Mouse (Mus musculus) erythroid progenitor cell, adult 5-6 weeks (primary cell): ENCODE data around the gene Mras. TPM values are rescaled to one million over a fixed set of nuclear protein-coding genes. Genes with fewer than 3 reads are reported as not detected.
A peak's percentile ranks its signal among the peaks of the same experiment; 100 is the strongest.

Experiments used
- ATAC-seq: replicated peaks from 2 replicates; pipeline ENCODE4 v1.8.0; 2016; ENCODE audit warnings: moderate number of reproducible peaks, mild to moderate bottlenecking, moderate TSS enrichment, inconsistent platforms; ENCODE audit not compliant: poor library complexity, low FRiP score, severe bottlenecking
- total RNA-seq, 2 experiments: library from RNA; stranded (forward) in 1 of 2; stranded (reverse) in 1 of 2; fragments of 150-400 nt in 1 of 2; fragments of 186-747, 209-891 nt in 1 of 2; gene quantifications; 2 replicates each; pipeline versions ENCODE4 v1.2.3 to v1.2.4; 2015 to 2017; ENCODE audit warnings: low replicate concordance in 2 of 2

Mras gene
- total RNA-seq (2015; ENCODE audit: low replicate concordance) (14.3 TPM in 1 of 2 replicates, not detected in the other), total RNA-seq (2017; ENCODE audit: low replicate concordance) (0.08 and 0.13 TPM in 2 replicates)

GRCm38 (mm10) chr9:99437031-99437764 lies at the start of gene Mras:
Gene Mras (minus strand): TSS chr9:99437381.
- no peak for ATAC-seq

- peak; percentile 93 for ATAC-seq
Measured at GRCm38 (mm10) chr9:99485144-99485543, 48.0 kb upstream of the Mras start.

- no peak for ATAC-seq
Measured at GRCm38 (mm10) chr9:99484632-99485031, 47.5 kb upstream of the Mras start.

GRCm38 (mm10) chr9:99483191-99483590 lies 46.0 kb upstream of the Mras start:
- no peak for ATAC-seq

- ATAC-seq, result no peak
Measured at GRCm38 (mm10) chr9:99480764-99481163, 43.6 kb upstream of the Mras start.

- no peak for ATAC-seq
Measured at GRCm38 (mm10) chr9:99479181-99479711, 42.1 kb upstream of the Mras start.

GRCm38 (mm10) chr9:99471334-99471733 lies 34.2 kb upstream of the Mras start:
- no peak for ATAC-seq

GRCm38 (mm10) chr9:99470347-99471092 lies 33.3 kb upstream of the Mras start:
- ATAC-seq, result peak; percentile 65

- ATAC-seq, result no peak
Measured at GRCm38 (mm10) chr9:99469681-99470273, 32.6 kb upstream of the Mras start.

GRCm38 (mm10) chr9:99468572-99468971 lies 31.4 kb upstream of the Mras start:
- no peak for ATAC-seq

- no peak for ATAC-seq
Measured at GRCm38 (mm10) chr9:99464876-99465275, 27.7 kb upstream of the Mras start.

GRCm38 (mm10) chr9:99459730-99460129 lies 22.5 kb upstream of the Mras start:
- ATAC-seq, result no peak

GRCm38 (mm10) chr9:99458529-99459208 lies 21.5 kb upstream of the Mras start:
- ATAC-seq, result 0 out of 2 replicates have a peak, but pooled peaks have one; percentile 68

- ATAC-seq, result no peak
Measured at GRCm38 (mm10) chr9:99454211-99454610, 17.0 kb upstream of the Mras start.

- ATAC-seq, result no peak
Measured at GRCm38 (mm10) chr9:99451161-99451560, 14.0 kb upstream of the Mras start, which contains the start of gene Nme9. Gene Nme9 (plus strand): TSS chr9:99451475.

GRCm38 (mm10) chr9:99449886-99450647 lies 12.9 kb upstream of the Mras start:
- no peak for ATAC-seq

GRCm38 (mm10) chr9:99447323-99447722 lies 10.1 kb upstream of the Mras start:
- no peak for ATAC-seq

- ATAC-seq, result no peak
Measured at GRCm38 (mm10) chr9:99446259-99446658, 9.1 kb upstream of the Mras start.

- no peak for ATAC-seq
Measured at GRCm38 (mm10) chr9:99444590-99445178, 7.5 kb upstream of the Mras start.
